Mouse (Mus musculus): ENCODE measurements around the gene Ugt1a9. TPM values are rescaled to one million over a fixed set of nuclear protein-coding genes. Genes with fewer than 3 reads are reported as not detected.
"Not testable (repeated sequence)": the region's sequence is repeated elsewhere in the genome, so short reads cannot be mapped to it uniquely, and the experiment has no call there.

Ugt1a9 gene
- polyA plus RNA-seq, 1 experiment from 2014 or later: not detected

DNA sequence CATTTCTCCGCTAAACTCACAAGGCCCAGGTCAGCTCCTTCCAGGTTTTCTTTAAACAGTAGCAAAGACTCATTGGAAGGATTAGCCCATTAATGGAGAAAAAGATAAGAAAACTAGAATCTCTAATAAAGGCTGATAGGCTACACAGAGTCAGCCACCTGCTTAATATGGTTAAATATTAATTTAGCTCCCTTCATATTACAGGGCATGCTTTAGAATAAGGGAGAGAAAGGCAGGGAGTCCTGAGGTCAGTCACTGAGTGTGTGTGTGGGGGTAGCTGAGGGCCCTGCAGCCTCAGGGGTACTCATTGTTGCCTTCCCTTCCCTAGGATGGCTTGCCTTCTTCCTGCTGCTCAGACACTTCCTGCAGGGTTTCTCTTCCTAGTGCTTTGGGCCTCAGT, 67.5 kb downstream of the Ugt1a9 start:
- 83% methylated on average over 1 of the region's 1 CpGs for WGBS
- H3K9me3 ChIP-seq (replicated peaks): no peaks in the 10 kb centered on the region
- no peak for ATAC-seq (replicated peaks; ENCODE audit: insufficient number of reproducible peaks, insufficient read depth, low FRiP score, low read depth)
- H3K9ac ChIP-seq: no peak overlapping the region
- no peaks in the 10 kb centered on the region for H3K27me3 ChIP-seq
- no peak overlapping the region for H3K27ac ChIP-seq
- H3K4me2 ChIP-seq: no peak overlapping the region
- 0 out of 2 replicates have a peak, but pooled peaks cover 4% of the 10 kb centered on the region for H3K4me1 ChIP-seq (replicated peaks)
- no peaks in the 10 kb centered on the region for H3K36me3 ChIP-seq
- H3K4me3 ChIP-seq: no peak overlapping the region

DNA sequence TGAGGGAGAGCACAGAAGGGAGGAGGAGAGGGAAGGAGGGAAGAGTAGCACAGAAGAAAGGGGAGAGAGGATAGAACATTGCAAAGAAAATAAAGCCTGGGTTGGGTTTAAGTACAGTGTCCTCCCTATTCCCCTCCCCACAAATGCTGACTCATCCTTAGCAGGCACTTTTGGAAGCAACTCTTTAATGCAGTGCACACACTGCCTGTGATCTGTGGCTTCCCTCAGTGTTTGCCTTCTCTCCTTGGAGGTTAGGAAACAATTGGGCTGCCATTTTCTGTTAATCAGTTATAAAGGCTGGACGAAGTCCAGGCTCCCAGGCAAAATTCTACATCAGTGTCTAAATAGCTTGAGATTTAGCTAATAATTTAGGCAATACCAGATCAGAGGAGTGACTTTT, 69.9 kb downstream of the Ugt1a9 start:
- H3K9ac ChIP-seq; H3K27ac ChIP-seq; H3K4me2 ChIP-seq; H3K36me3 ChIP-seq; ATAC-seq (replicated peaks; ENCODE audit: insufficient number of reproducible peaks, insufficient read depth, low FRiP score, low read depth); H3K9me3 ChIP-seq (replicated peaks); H3K4me3 ChIP-seq; H3K4me1 ChIP-seq (replicated peaks); H3K27me3 ChIP-seq: not testable (repeated sequence)
- WGBS: 47% methylated on average over 1 of the region's 1 CpGs

- H3K4me3 ChIP-seq; H3K9me3 ChIP-seq (replicated peaks); H3K4me2 ChIP-seq; H3K27me3 ChIP-seq; H3K4me1 ChIP-seq (replicated peaks); H3K36me3 ChIP-seq; ATAC-seq (replicated peaks; ENCODE audit: insufficient number of reproducible peaks, insufficient read depth, low FRiP score, low read depth); H3K9ac ChIP-seq; H3K27ac ChIP-seq: not testable (repeated sequence)
- WGBS: 3% methylated on average over 5 of the region's 5 CpGs
Observed at GRCm38 (mm10) chr1:88143966-88144675, 73.5 kb downstream of the Ugt1a9 start.

GRCm38 (mm10) chr1:88145278-88145677, 74.7 kb downstream of the Ugt1a9 start:
- H3K4me2 ChIP-seq; H3K9ac ChIP-seq; H3K4me3 ChIP-seq; H3K27ac ChIP-seq; H3K9me3 ChIP-seq (replicated peaks); H3K36me3 ChIP-seq; ATAC-seq (replicated peaks; ENCODE audit: insufficient number of reproducible peaks, insufficient read depth, low FRiP score, low read depth); H3K27me3 ChIP-seq; H3K4me1 ChIP-seq (replicated peaks): not testable (repeated sequence)
- WGBS: 53% methylated on average over 2 of the region's 2 CpGs

- H3K9me3 ChIP-seq (replicated peaks); H3K4me2 ChIP-seq; H3K4me1 ChIP-seq (replicated peaks); H3K27me3 ChIP-seq; ATAC-seq (replicated peaks; ENCODE audit: insufficient number of reproducible peaks, insufficient read depth, low FRiP score, low read depth); H3K4me3 ChIP-seq; H3K27ac ChIP-seq; H3K36me3 ChIP-seq; H3K9ac ChIP-seq: not testable (repeated sequence)
- 56% methylated on average over 2 of the region's 2 CpGs for WGBS
Observed at GRCm38 (mm10) chr1:88150133-88150532, 79.5 kb downstream of the Ugt1a9 start.

DNA sequence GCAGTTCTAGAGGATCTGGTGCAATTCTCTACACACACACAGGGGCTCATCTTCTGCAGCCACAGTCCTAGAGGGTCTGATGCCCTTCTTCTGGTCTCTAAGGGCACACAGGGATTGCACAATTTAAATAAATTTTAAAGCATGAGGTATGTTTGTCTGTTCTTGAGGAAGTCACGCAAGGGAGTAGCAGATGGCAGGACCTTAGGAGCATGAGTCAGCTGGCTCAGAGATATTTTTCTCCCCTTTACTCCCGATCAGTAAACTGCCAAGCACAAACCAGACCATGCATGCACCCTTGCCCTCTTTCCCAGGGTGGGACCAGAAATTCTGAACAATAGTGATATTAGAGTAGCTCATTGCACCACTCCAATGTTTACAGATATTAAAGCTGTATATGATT, 87.8 kb downstream of the Ugt1a9 start:
- Histone ChIP-seq H3K9ac (no peak overlapping the region), H3K27ac (no peak overlapping the region), H3K4me2 (no peak overlapping the region), H3K9me3 (replicated peaks) (no peaks in the 10 kb centered on the region), H3K27me3 (no peaks in the 10 kb centered on the region), H3K36me3 (no peaks in the 10 kb centered on the region), H3K4me3 (no peak overlapping the region), H3K4me1 (replicated peaks) (no peaks in the 10 kb centered on the region)
- 64% methylated on average over 2 of the region's 2 CpGs for WGBS
- ATAC-seq (replicated peaks; ENCODE audit: insufficient number of reproducible peaks, insufficient read depth, low FRiP score, low read depth): no peak

GRCm38 (mm10) chr1:88165711-88166110, 95.1 kb downstream of the Ugt1a9 start, which contains the start of gene Ugt1a5:
Gene Ugt1a5 (plus strand): TSS chr1:88166012.
- 76% methylated on average over 5 of the region's 5 CpGs for WGBS
- ATAC-seq (replicated peaks; ENCODE audit: insufficient number of reproducible peaks, insufficient read depth, low FRiP score, low read depth): no peak
- H3K36me3 ChIP-seq: no peaks in the 10 kb centered on the region
- no peaks in the 10 kb centered on the region for H3K9me3 ChIP-seq (replicated peaks)
- H3K27me3 ChIP-seq: no peaks in the 10 kb centered on the region
- no peak within 1 kb of the TSS for H3K9ac ChIP-seq
- no peak within 1 kb of the TSS for H3K27ac ChIP-seq
- H3K4me2 ChIP-seq: no peak within 1 kb of the TSS
- no peak within 1 kb of the TSS for H3K4me3 ChIP-seq
- H3K4me1 ChIP-seq (replicated peaks): no peaks in the 10 kb centered on the region

- not testable (repeated sequence) for H3K9ac ChIP-seq; H3K36me3 ChIP-seq; H3K4me3 ChIP-seq; H3K4me2 ChIP-seq; H3K27ac ChIP-seq; ATAC-seq (replicated peaks; ENCODE audit: insufficient number of reproducible peaks, insufficient read depth, low FRiP score, low read depth); H3K9me3 ChIP-seq (replicated peaks); H3K27me3 ChIP-seq; H3K4me1 ChIP-seq (replicated peaks)
- WGBS: 78% methylated on average over 7 of the region's 7 CpGs
Observed at GRCm38 (mm10) chr1:88172190-88172589, 101.6 kb downstream of the Ugt1a9 start.

DNA sequence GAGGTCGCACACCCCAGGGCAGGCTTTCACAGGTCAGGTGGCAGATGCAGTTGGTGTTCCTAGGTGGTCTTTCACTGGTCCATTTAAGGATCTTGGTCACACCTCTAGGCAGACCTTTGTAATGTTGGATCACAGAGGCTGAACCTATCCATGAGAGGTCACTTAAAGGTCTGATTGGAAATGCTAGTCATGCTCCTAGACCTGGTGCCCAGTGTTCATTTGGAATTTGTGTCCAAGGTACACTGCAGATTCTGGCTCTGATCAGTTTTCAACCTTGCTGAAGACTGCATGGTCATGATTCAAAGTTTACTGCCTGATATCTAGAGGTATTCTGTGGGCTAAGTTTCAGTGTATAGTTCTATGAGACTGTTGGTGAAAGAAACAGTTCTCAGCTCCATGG, 109.1 kb downstream of the Ugt1a9 start:
- no peak overlapping the region for H3K27ac ChIP-seq
- no peaks in the 10 kb centered on the region for H3K4me1 ChIP-seq (replicated peaks)
- H3K4me3 ChIP-seq: no peak overlapping the region
- WGBS: 77% methylated on average over 1 of the region's 1 CpGs
- no peak overlapping the region for H3K9ac ChIP-seq
- H3K36me3 ChIP-seq: no peaks in the 10 kb centered on the region
- no peak overlapping the region for H3K4me2 ChIP-seq
- no peak for ATAC-seq (replicated peaks; ENCODE audit: insufficient number of reproducible peaks, insufficient read depth, low FRiP score, low read depth)
- H3K27me3 ChIP-seq: no peaks in the 10 kb centered on the region
- peaks cover 5% of the 10 kb centered on the region; the same call in 1 of the 2 replicates for H3K9me3 ChIP-seq (replicated peaks)

- no peak for ATAC-seq (replicated peaks; ENCODE audit: insufficient number of reproducible peaks, insufficient read depth, low FRiP score, low read depth)
Observed at GRCm38 (mm10) chr1:88186325-88186935, 115.8 kb downstream of the Ugt1a9 start.

DNA sequence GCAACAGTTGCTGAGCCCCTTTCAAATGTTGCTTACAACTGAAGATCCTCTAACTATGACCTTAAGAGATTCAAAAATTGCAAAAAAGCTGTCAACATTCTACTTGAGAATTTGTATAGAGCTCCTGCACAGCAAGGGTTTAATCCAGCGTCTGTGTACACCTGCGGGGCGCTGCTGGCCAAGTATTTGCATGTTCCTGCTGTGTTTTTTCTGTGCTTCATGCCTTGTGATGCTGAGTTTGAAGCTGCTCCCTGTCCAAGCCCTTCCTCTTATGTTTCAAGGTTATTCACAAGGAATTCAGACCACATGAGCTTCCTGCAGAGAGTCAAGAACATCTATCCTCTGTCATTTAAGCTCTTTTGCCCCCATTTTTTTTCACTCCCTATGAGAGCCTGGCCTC, 121.5 kb downstream of the Ugt1a9 start:
- Histone ChIP-seq H3K36me3 (no peaks in the 10 kb centered on the region), H3K9me3 (replicated peaks) (no peaks in the 10 kb centered on the region), H3K4me2 (no peak overlapping the region), H3K4me3 (no peak overlapping the region), H3K4me1 (replicated peaks) (no peaks in the 10 kb centered on the region), H3K27me3 (no peaks in the 10 kb centered on the region), H3K27ac (no peak overlapping the region), H3K9ac (no peak overlapping the region)
- WGBS: 66% methylated on average over 3 of the region's 3 CpGs
- ATAC-seq (replicated peaks; ENCODE audit: insufficient number of reproducible peaks, insufficient read depth, low FRiP score, low read depth): no peak

More at GRCm38 (mm10) chr1:88186325-88186935, 115.8 kb downstream of the Ugt1a9 start:
- H3K9me3 ChIP-seq (replicated peaks): no peaks in the 10 kb centered on the region
- no peaks in the 10 kb centered on the region for H3K27me3 ChIP-seq
- no peaks in the 10 kb centered on the region for H3K4me1 ChIP-seq (replicated peaks)
- no peak overlapping the region for H3K4me2 ChIP-seq
- no peaks in the 10 kb centered on the region for H3K36me3 ChIP-seq
- WGBS: 75% methylated on average over 5 of the region's 5 CpGs
- H3K4me3 ChIP-seq: no peak overlapping the region
- H3K9ac ChIP-seq: no peak overlapping the region
- H3K27ac ChIP-seq: no peak overlapping the region

- no peaks in the 10 kb centered on the region for H3K9me3 ChIP-seq (replicated peaks)
- ATAC-seq (replicated peaks; ENCODE audit: insufficient number of reproducible peaks, insufficient read depth, low FRiP score, low read depth): no peak
- no peak overlapping the region for H3K4me3 ChIP-seq
- no peaks in the 10 kb centered on the region for H3K36me3 ChIP-seq
- WGBS: 90% methylated on average over 1 of the region's 1 CpGs
- H3K4me2 ChIP-seq: no peak overlapping the region
- no peaks in the 10 kb centered on the region for H3K27me3 ChIP-seq
- H3K27ac ChIP-seq: no peak overlapping the region
- H3K9ac ChIP-seq: no peak overlapping the region
- no peaks in the 10 kb centered on the region for H3K4me1 ChIP-seq (replicated peaks)
Observed at GRCm38 (mm10) chr1:88195687-88196086, 125.1 kb downstream of the Ugt1a9 start.

All from heart, embryonic 15.5 days (tissue).